Mouse (Mus musculus): ENCODE results near the gene Ptprf. TPM values are rescaled to one million over a fixed set of nuclear protein-coding genes. Genes with fewer than 3 reads are reported as not detected.
A peak's percentile ranks its signal among the peaks of the same experiment; 100 is the strongest.

The Ptprf gene
- polyA plus RNA-seq, 1 experiment, result 7.6 TPM

DNA sequence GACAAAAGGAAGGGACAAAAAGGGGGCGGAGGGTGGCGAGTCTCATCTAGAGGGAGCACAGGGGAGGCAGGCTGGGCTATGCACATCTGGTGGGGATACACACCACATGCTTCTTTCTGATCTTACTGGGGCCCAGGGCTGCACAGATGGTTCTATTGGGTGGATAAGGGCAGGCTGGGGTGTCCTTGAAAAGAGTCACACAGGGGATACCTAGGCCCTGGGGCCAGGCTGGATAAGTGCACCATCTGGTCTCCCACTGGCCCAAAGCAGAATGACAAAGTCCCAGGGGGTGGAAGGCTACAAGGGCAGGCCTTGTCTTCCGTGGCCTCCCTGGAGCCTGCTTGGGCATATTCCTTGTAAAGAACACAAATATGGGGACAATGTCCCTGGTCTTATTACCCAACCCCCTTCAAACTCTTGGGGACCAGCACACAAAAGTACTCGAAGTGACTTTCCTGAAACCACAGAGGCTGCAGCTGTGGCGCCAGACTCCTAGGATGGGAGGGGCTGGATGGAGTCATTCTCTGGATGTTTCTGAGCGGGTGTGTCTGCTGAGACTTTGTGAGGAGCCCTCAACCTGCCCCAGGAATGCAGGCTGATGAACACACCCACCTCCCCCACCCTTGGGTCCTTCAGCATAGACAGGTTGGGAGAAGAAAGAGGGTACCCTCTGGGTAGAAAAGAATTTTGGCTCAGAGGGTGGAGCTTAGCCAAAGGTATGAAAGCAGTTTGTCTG, 62.0 kb downstream of the Ptprf start:
- H3ac ChIP-seq (ENCODE audit: control insufficient read depth, insufficient read length), result no peak overlapping the region
- no peaks in the 10 kb centered on the region for H3K27me3 ChIP-seq (ENCODE audit: control insufficient read depth, insufficient read depth, insufficient read length)
- no peaks in the 10 kb centered on the region for H3K79me2 ChIP-seq (ENCODE audit: control insufficient read depth, insufficient read depth)
- no peak overlapping the region for H3K4me3 ChIP-seq
- TF ChIP-seq MYOD1 (IDR thresholded peaks at IDR 0.05; ENCODE audit: control insufficient read depth in 1 of 3, insufficient read length in 2 of 3, low read depth in 2 of 3) (peak in 1 of 3 experiments; percentile 60), MYOG (IDR thresholded peaks at IDR 0.05; ENCODE audit: control insufficient read depth in 1 of 3, insufficient read depth in 1 of 3, insufficient read length in 2 of 3, low read depth in 2 of 3) (peak in 2 of 3 experiments; percentile 54 to 86), USF1 (IDR thresholded peaks at IDR 0.05; ENCODE audit: low read depth) (no peak)
- H3K4me2 ChIP-seq (ENCODE audit: low read depth), result peak overlapping the region; percentile 34
- no peaks in the 10 kb centered on the region for H3K36me3 ChIP-seq (ENCODE audit: control insufficient read depth, insufficient read depth)

DNA sequence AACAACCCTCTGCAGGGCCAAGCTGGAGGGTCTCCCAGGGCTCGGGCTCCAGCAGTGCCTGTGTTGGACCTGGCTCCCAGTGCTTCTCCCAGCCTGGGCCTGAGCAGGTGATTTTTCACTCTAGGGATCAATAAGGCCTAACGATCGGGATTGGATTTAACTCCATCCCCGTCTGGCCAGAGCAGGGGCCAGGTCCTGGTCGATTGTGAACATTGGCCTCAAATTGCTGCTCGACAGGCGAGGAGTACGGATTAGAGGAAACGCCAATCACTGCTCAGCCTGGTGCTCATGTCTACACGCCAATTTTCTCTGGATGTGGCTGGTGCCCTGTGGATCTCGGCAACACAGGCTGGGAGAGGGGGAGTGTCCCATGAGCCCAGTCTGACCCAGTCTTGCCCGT, 63.8 kb downstream of the Ptprf start:
- no peaks in the 10 kb centered on the region for H3K79me2 ChIP-seq (ENCODE audit: control insufficient read depth, insufficient read depth)
- H3K4me2 ChIP-seq (ENCODE audit: low read depth), result no peak overlapping the region
- no peaks in the 10 kb centered on the region for H3K27me3 ChIP-seq (ENCODE audit: control insufficient read depth, insufficient read depth, insufficient read length)
- TF ChIP-seq E2F4 (IDR thresholded peaks at IDR 0.05; ENCODE audit: insufficient read depth) (no peak), POLR2AphosphoS2 (IDR thresholded peaks at IDR 0.05; ENCODE audit: insufficient read length, low read depth) (no peak), POLR2A (IDR thresholded peaks at IDR 0.05; ENCODE audit: insufficient read length, low read depth) (no peak), TCF3 (IDR thresholded peaks at IDR 0.05; ENCODE audit: insufficient read length, low read depth) (no peak), CEBPB (IDR thresholded peaks at IDR 0.05; ENCODE audit: insufficient read depth, poor library complexity, severe bottlenecking) (no peak), REST (IDR thresholded peaks at IDR 0.05; ENCODE audit: insufficient read depth, insufficient read length) (no peak), USF1 (IDR thresholded peaks at IDR 0.05; ENCODE audit: low read depth) (no peak), MAX (IDR thresholded peaks at IDR 0.05; ENCODE audit: low read depth) (no peak), MYOG (IDR thresholded peaks at IDR 0.05; ENCODE audit: control insufficient read depth in 1 of 3, insufficient read depth in 1 of 3, insufficient read length in 2 of 3, low read depth in 2 of 3) (no peak), TCF12 (IDR thresholded peaks at IDR 0.05; ENCODE audit: insufficient read depth, poor library complexity, severe bottlenecking) (no peak), SRF (IDR thresholded peaks at IDR 0.05; ENCODE audit: control insufficient read depth, insufficient read length, low read depth) (no peak)
- H3ac ChIP-seq (ENCODE audit: control insufficient read depth, insufficient read length), result no peak overlapping the region
- H3K36me3 ChIP-seq (ENCODE audit: control insufficient read depth, insufficient read depth), result no peaks in the 10 kb centered on the region
- H3K4me3 ChIP-seq, result no peak overlapping the region

DNA sequence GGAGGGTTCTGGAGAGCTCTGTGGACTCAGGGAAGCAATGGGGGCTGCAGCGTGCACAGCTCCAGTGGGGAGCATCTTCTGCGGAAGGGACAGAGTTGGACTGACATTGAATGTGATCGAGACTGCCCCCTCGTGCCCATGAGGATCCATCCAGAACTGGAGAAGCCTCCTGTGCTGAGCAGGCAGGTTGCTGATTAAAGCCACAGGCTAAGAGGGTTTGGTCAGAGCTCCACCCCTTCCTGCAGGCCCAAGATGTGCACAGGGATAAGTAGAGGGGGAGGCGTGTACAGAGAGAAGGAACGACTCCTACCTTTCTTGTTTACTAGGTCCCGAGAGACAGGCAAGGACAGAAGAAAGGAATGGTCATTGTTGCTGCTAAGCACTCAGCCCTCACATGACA, 69.9 kb downstream of the Ptprf start:
- Histone ChIP-seq H3K4me3 (no peak overlapping the region), H3K27me3 (ENCODE audit: control insufficient read depth, insufficient read depth, insufficient read length) (no peaks in the 10 kb centered on the region), H3K4me2 (ENCODE audit: low read depth) (no peak overlapping the region), H3K79me2 (ENCODE audit: control insufficient read depth, insufficient read depth) (no peaks in the 10 kb centered on the region), H3K36me3 (ENCODE audit: control insufficient read depth, insufficient read depth) (no peaks in the 10 kb centered on the region), H3ac (ENCODE audit: control insufficient read depth, insufficient read length) (no peak overlapping the region)
- TF ChIP-seq SRF (IDR thresholded peaks at IDR 0.05; ENCODE audit: control insufficient read depth, insufficient read length, low read depth) (no peak), MAX (IDR thresholded peaks at IDR 0.05; ENCODE audit: low read depth) (no peak), TCF12 (IDR thresholded peaks at IDR 0.05; ENCODE audit: insufficient read depth, poor library complexity, severe bottlenecking) (no peak), POLR2AphosphoS2 (IDR thresholded peaks at IDR 0.05; ENCODE audit: insufficient read length, low read depth) (no peak)

DNA sequence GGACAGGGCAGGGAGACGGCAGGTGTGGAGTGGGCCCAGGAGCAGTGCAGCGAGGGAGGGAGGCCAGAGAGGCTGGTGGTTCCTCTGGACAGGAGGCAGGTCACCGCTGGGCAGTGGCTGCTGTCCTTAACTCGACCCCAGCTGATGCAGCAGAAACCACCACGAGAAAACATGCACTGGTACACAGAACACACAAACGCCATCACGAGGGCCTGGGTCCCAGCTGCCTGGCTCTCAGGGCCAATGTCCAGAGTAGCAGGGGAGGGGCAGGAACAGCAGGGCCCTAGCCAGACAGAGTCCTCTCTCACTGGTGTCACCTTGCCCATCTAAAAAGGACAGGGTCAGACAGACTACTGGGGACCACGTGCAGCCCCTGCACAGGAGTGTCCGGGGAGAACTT, 70.4 kb downstream of the Ptprf start:
- no peak overlapping the region for H3K4me3 ChIP-seq
- no peak overlapping the region for H3K4me2 ChIP-seq (ENCODE audit: low read depth)
- TF ChIP-seq TCF12 (IDR thresholded peaks at IDR 0.05; ENCODE audit: insufficient read depth, poor library complexity, severe bottlenecking) (no peak), REST (IDR thresholded peaks at IDR 0.05; ENCODE audit: insufficient read depth, insufficient read length) (no peak), MAX (IDR thresholded peaks at IDR 0.05; ENCODE audit: low read depth) (no peak), USF1 (IDR thresholded peaks at IDR 0.05; ENCODE audit: low read depth) (no peak), MYOG (IDR thresholded peaks at IDR 0.05; ENCODE audit: control insufficient read depth in 1 of 3, insufficient read depth in 1 of 3, insufficient read length in 2 of 3, low read depth in 2 of 3) (no peak), CEBPB (IDR thresholded peaks at IDR 0.05; ENCODE audit: insufficient read depth, poor library complexity, severe bottlenecking) (no peak), POLR2A (IDR thresholded peaks at IDR 0.05; ENCODE audit: insufficient read length, low read depth) (no peak), TCF3 (IDR thresholded peaks at IDR 0.05; ENCODE audit: insufficient read length, low read depth) (no peak), E2F4 (IDR thresholded peaks at IDR 0.05; ENCODE audit: insufficient read depth) (no peak), SRF (IDR thresholded peaks at IDR 0.05; ENCODE audit: control insufficient read depth, insufficient read length, low read depth) (no peak), MYOD1 (IDR thresholded peaks at IDR 0.05; ENCODE audit: control insufficient read depth in 1 of 3, insufficient read length in 2 of 3, low read depth in 2 of 3) (no peak), POLR2AphosphoS2 (IDR thresholded peaks at IDR 0.05; ENCODE audit: insufficient read length, low read depth) (no peak)
- no peaks in the 10 kb centered on the region for H3K36me3 ChIP-seq (ENCODE audit: control insufficient read depth, insufficient read depth)
- H3K79me2 ChIP-seq (ENCODE audit: control insufficient read depth, insufficient read depth), result no peaks in the 10 kb centered on the region
- H3K27me3 ChIP-seq (ENCODE audit: control insufficient read depth, insufficient read depth, insufficient read length), result no peaks in the 10 kb centered on the region
- H3ac ChIP-seq (ENCODE audit: control insufficient read depth, insufficient read length), result no peak overlapping the region

DNA sequence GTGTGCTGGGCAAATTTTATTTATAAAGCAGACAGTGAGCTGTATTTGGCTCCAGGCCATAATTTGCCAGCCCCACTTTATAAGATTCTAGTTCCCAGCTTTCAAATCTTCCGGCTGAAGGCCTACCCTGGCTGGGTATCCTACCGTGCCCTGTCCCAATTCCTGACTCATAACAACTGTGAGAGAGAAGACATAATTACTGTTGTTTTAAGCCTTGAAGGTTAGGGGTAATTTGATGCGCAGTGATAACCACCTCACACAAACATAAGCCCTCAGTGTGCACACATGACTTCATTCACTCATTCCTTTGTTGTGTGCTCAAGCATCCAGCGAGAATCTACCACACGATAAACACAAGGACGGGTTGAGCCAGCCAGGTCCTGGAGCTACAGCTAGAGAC, 71.7 kb downstream of the Ptprf start:
- Histone ChIP-seq H3ac (ENCODE audit: control insufficient read depth, insufficient read length) (no peak overlapping the region), H3K4me2 (ENCODE audit: low read depth) (no peak overlapping the region), H3K79me2 (ENCODE audit: control insufficient read depth, insufficient read depth) (no peaks in the 10 kb centered on the region), H3K36me3 (ENCODE audit: control insufficient read depth, insufficient read depth) (no peaks in the 10 kb centered on the region), H3K27me3 (ENCODE audit: control insufficient read depth, insufficient read depth, insufficient read length) (no peaks in the 10 kb centered on the region), H3K4me3 (no peak overlapping the region)
- no peak for TF ChIP-seq POLR2A (IDR thresholded peaks at IDR 0.05; ENCODE audit: insufficient read length, low read depth)
- TF ChIP-seq E2F4 (IDR thresholded peaks at IDR 0.05; ENCODE audit: insufficient read depth), result no peak

Data from myocyte (in vitro differentiated cells).